Mouse (Mus musculus): Measurements from ENCODE around the gene Cct2.

- TF ChIP-seq GATA1 (IDR thresholded peaks at IDR 0.05; ENCODE audit: low read length) (no peak), TAL1 (IDR thresholded peaks at IDR 0.05; ENCODE audit: low read length) (no peak)
Observed at GRCm38 (mm10) chr10:117026176-117026575, 37.4 kb downstream of the Cct2 start.

All from erythroblast, embryonic 14.5 days (primary cell).